Mouse (Mus musculus): ENCODE measurements at regions not wholly inside any gene's neighbourhood (a gene's known extent, or its start where the extent isn't known, plus 50 kb on each side); places are given as distances from the start of the nearest gene placed in this dataset.

DNA sequence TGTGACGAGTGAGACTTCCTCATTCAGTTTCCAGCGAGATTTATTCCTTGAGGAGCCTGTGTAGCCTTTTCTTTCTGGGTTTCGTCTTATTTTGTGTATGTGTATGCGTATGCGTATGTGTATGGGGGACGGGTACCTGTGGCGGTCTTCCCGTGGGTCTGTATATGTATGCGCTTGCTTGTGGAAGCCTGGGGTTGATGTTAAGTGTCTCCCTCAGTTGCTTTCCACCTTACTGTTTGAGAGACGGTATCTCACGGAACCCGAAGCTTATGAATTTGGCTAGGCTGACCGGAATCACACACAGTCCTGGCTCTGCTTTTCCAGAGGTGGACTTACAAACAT is 87.1 kb downstream of the Ankrd50 start:
- DNase-seq (ENCODE audit: extremely low read depth, low read depth): no peak

DNA sequence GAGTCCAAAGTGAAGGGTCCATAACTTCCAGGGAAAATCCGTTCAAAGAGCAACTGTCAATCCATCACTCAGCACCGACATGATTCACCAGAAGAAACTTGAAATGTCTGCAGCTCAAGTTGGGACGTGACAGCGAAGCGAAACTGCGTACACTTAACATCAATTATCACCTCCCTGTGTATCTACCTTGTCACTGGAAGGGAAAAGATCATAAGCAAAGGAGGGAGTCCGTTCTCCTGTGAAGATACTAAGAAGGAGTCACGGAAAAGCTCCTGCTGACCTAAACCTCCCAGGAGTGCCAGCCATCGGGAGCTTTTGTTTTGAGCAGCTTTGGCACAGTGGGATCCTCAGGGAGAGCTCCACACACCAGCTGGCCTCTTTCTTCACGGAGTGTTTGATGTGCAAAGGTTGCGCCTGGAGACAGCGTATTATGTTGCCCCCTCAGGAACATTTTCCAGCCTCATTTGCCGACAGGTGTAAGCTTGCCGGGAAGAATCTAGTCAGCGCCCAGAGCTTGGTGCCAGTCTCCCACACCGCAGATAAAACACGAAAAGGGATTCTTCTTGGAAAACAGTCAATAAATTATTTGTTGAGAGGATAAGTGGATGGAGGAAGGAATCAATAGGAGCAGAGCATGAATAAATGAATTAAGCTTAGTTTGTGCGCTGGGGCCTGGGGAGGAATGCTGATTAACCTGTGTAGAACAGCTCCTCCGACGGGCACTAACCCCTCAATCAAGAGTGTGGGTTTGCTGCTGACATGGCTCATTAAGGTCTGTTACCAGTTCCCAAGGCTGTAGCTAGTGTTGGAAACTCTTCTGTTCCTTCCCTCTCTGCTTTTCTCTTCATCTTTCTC is 87.7 kb downstream of the Ankrd50 start:
- DNase-seq (ENCODE audit: extremely low read depth, low read depth): no peak

DNA sequence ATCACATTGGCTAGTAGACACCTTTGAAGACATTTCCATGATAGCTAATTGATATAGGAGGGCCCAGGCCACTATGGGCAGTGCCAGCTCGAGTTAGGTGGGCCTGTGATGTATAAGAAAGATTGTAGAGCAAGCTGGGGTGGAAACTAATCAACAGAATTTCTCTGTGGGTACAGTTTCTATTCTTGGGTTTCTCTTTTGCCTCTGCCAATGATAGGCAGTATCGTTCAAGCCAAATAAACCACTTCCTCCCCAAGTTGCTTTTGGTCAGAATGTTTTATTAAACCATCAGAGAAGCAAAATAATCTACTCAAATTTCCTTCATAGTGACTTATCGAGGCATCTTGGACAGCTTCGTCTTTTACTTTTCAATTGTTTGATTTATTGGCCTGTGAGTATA is 90.3 kb downstream of the Ankrd50 start:
- DNase-seq (ENCODE audit: extremely low read depth, low read depth): no peak

DNA sequence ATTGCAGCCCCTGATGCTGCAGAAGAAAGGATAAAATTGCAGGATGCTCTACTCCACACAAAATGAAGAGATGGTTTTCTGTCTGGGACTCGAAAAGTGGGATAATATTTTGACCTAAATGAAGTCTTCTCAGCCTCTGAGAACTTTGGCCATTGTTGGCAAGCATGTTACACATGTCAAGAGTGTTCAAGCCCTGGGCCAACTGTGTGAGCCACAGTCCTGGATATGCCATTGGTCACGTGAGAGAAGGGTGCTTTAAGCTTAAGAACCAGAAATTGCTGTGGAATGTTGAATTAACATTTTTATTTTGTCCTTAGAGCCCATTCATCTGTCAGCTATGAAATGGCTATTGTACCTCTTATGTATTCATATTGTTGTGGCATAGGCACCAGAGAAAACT is 95.0 kb downstream of the Ankrd50 start:
- no peak for DNase-seq (ENCODE audit: extremely low read depth, low read depth)

DNA sequence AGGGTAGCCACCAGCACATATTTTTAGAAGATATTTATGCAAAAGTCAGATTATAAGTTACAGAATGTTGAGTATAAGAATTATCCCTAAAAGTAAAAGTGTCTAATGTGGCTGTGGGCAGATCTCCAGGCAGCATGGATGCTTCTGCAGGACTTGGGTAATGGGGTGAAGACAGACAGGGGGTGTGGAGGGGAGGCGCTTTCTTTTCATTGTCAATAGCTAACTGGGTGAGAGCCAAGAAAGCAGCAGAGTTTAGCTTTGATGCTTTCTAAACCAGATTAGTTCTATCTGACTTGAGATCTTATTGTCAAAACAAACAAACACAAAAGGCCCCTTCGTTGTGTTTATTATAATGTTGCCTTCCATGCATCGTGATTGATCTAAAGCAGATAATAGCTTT is 95.7 kb downstream of the Ankrd50 start:
- DNase-seq (ENCODE audit: extremely low read depth, low read depth): no peak

DNA sequence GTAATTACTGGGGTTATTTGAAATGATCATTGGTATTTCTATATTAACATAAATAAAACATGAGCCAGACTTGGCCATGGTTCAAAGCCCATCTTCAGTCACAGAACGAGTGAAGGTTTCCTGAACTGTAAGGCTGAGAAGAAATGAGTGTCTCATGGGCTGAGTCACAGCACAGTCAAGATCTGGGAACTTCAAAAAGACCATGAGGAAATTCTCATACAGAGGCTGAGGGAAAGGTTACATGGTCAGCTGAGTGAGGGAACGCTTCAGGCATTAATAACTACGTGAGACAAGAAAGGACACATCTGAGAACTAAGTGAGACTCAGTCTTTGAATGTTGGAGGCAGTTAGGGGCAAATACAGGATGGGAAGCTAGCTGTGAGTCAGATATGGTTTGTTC is 101.9 kb downstream of the Ankrd50 start:
- no peak for DNase-seq (ENCODE audit: extremely low read depth, low read depth)

DNA sequence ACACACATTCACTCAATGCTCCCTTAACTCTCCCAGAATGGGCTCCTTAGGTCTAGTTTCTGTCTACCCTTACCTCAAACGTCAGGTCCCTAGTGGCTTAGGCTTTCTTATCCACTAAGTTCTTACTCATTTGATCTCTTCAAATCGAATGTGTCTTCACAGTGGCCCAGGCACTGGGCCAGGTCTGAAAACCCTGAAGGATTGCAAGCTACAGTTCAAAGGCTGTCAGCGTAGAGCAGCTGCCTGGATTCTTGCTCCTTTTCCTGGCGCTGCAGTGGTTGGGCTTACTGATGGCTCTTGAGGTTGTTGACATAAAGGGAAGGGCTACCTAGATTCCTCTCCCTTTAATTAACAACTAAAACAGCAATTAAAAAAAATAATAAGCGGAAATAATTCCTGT is 103.0 kb downstream of the Ankrd50 start:
- no peak for DNase-seq (ENCODE audit: extremely low read depth, low read depth)

DNA sequence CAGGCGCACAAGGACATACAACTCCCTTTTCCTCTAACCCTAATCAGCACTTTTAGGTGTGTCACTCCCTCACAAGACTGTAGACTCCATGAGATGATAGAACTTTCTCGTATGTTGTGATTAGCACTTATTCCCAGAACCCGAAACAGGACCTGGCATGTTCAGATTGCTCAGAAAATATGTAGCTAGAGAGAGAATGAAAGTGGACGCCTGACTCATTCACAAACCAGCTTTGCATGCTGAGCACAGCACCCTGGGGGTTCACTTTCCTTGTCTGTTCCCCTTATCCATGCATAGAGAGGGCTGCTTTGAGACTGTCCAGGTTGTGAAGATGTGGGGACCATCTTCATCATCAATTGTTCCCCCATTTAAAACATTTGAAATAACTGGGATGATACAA is 111.0 kb downstream of the Ankrd50 start:
- DNase-seq (ENCODE audit: extremely low read depth, low read depth): no peak

DNA sequence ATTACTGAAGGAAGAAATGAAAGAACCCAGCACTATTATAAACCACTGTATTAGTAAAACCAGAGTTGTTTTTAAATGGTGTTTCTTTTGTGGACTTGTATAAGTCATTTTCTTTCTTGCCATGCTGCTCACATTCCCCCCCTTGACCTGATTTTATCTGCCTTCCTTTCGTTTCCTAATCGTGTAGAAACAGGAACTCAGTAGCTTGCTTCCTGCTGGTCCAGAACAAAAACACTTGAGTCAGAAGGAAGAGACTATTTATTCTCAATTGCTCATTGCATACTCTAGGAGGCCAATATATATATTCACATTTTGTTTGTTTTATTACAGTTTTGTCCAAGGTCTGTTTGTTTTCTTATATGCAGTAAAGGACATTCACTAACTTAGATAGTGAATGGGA is 112.9 kb downstream of the Ankrd50 start:
- no peak for DNase-seq (ENCODE audit: extremely low read depth, low read depth)

DNA sequence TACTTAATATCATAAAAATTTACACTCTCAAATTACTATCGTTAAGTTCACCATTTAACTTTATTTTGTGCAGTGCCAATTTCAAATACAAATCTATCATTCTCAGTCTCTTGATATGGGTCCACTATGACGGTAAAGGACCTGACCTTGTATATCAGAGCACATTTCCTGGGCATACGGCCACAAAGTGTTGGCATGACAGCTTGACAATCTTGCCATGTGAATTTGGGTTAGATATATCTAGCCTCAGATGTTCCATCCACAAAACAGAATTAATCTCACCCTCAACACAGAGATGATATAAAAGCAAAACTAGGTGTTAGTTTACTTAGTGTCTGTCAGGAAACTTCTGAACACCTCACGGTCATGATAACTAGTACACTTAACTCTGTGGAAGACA is 120.8 kb downstream of the Ankrd50 start:
- no peak for DNase-seq (ENCODE audit: extremely low read depth, low read depth)

DNA sequence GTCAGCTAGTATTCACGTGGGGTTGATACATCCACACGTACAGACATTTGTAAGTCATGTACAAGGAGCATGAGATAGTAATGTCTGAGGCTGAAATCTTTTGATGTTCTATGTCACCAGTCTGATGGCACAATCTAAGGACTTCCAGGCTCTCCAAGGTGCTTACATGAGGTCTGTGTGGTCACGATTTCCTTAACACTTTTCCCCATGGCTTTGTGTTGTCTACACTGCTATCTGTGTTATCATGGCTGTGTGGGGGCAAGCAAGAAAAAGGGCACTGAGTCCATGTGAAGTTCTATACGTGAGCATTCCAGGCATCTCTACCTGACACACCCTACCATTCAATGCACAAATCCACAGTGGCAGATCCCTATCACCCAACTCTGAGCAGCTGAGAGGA is 123.2 kb downstream of the Ankrd50 start:
- no peak for DNase-seq (ENCODE audit: extremely low read depth, low read depth)

DNA sequence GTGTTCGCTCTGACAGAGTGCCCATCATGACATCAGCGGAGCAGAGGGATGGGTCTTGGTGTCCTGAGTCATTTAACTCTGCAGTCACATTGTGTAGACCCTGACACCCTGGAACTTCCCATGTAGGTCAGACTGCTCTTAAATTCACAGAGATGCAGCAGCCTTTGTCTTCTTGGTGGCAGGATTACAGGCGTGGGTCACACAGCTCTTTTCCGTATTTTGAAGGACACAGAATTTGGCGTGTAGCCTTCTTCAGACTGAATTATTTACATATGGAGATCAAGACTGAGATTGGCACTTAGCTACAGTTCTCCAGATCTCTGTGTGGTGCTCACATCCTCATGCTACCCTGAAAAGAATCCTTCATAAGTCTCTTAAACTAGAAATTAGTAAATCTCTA is 123.7 kb downstream of the Ankrd50 start:
- no peak for DNase-seq (ENCODE audit: extremely low read depth, low read depth)

DNA sequence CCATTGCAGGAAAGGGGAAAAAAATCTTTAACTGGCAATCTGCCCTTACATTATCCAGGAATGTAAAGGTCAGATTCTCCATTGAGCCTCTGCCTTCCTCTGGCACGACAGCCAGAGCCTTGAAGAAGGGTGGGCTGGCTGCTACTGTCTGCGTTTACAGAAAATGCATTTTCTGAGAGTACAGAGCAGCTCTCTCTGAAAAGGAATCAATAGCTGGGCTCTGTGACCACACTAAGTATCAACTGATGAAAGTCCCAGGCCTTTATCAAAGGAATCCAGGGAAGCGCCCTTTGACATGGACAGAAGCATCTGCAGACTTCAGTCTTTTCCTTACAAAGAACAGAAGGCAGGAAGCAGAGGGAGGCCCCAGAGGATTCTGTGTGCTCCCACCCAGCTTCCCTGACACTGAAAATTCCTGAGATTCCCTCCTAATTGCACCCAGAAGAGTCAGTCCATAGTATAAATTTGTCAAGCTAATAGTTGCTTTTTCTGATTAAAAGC is 124.2 kb downstream of the Ankrd50 start:
- DNase-seq (ENCODE audit: extremely low read depth, low read depth): no peak

DNA sequence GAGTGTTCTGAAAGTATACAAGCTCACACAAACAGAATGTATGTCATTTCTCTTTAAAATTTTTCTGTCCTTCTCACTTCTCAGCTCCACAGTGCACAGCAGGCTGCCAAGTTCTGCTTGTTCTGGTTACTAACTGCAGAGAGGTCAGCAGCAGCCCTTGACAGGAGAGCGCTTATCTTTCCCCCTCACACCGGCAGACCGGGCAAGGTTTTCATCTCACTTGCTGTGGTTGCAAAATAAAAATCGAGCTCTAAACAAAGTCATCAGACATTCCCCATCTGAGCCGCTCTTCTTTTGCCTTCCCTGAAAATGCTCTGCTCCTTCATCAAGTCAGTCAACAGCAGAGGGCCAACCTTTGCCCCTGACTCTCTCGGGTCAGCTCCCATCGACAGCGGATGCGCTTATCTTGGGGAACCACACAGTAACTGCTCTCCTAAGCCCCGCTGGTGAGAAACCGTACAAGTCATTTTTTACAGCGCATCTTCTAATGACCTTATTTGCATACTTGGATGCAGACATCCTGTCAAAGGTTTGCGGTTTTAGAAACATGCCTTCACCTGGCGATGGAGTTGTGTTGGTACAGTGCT is 126.6 kb downstream of the Ankrd50 start:
- DNase-seq (ENCODE audit: extremely low read depth, low read depth): no peak

DNA sequence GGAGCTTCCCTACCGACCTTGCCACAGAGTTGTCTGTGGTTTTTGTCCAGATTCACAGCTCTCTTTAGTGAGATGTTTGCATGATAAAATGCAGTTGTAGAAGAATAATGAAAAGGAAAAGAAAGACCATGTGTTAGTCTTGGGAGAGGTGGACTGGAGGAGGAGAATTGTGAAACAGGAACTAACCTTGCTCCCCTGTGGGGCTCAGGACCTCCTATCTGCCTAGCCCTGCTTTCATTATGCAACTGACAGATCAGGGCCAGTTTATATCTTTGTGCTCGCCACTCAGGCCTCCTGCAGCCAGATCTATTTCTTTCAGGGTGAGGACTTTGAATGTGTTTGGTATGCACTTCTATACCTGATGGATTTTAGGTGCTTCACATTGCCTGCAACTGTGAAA is 140.4 kb downstream of the Ankrd50 start:
- DNase-seq (ENCODE audit: extremely low read depth, low read depth): no peak

DNA sequence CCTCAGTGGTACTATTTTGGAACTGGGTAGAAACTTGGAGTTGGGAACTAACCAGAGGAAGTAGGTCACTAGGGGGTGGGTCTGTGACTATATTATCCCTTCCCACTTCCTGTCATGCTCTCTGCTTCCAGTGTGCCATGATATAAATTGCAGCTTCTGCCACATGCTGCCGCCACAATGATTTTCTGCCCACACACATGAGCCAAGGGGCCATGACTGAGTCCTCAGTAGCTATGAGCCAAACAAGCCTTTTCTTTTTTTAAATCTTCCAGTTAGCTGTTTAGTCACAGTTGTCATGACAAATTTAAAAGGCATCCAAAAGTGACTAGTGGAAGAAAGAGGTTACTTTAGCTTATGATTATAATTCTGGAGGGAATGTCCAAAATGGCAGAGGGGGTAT is 143.0 kb downstream of the Ankrd50 start:
- no peak for DNase-seq (ENCODE audit: extremely low read depth, low read depth)

DNA sequence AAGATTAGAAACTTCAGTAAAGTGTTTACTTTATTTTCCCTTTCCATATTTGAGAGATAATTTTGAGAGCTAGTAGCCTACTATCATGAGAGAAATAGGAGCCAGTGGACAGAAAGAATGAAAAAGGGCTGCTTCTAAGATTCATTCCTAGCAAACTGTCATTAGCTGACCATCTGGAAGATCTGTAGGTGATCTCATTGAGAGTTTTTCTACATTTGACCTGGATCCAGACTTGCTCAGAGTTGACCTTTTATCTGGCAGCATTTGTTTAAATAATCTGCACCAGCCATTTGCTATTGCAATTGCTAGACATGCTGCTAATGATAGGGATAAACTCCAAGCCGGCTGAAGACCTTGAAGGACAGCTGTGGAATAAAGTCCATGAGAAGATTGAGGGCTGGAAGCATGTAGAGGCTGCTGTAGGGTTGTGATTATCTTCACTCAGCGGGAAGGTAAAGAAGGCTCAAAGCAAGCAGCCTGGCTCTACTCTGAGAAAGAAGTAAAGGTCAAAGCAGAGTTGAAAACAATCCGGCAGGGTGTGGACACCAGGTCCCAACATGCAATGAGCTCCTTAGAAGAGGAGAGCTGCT is 151.2 kb downstream of the Ankrd50 start:
- no peak for DNase-seq (ENCODE audit: extremely low read depth, low read depth)

DNA sequence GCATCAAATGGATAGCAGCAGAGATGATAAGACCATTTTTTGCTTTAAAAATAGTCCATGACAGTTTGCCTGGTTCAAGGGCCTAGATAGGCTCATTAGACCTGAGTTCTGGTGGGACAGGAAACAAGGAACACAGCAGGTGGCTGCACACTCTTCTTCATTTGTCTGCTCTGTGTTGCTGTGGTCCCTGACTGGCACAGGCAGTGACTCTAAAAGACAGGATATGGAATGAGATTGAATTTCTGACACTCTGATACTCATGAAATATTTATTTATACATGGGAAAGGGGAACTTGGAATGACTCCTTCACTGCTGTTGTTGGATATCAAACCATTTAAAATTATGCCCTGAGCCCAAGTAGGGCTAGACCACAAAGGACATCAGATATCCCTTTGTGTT is 153.5 kb downstream of the Ankrd50 start:
- DNase-seq (ENCODE audit: extremely low read depth, low read depth): no peak

DNA sequence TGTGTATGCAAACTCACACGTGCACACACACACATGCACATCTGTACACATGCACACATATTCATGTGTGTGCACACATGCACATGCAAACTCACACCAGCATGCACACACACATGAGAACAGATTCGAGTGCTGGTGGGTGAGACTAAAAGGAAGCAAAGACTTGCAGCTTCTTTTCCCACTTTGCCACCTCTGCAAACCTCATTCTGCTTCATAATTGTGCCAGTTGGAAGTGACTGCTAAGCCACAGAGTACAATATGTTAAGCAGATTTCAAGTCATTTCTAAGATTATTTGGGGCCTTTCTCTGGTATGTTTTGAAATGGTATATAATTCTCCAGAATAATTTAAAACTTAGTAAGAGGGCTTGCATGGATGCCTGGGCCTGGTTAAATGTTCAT is 157.4 kb downstream of the Ankrd50 start:
- DNase-seq (ENCODE audit: extremely low read depth, low read depth): no peak

DNA sequence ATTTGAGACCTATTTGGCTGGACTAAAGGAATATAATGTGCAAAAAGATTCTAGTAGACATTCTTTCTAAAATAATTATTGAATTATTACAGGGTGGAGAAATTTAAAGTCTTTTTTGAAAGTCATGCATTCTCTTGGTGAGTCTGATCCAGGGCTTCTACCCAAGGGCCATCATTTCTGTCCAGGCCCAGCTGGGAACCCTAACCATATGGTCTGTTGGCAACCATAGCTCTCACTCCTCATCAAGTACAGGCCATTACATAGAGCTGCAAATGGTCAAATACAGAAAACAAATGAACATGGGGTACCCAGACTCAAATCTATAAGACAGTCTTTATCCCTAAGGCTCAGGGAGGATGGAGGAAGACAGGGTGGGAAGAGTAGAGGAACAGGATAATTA is 158.4 kb downstream of the Ankrd50 start:
- no peak for DNase-seq (ENCODE audit: extremely low read depth, low read depth)

DNA sequence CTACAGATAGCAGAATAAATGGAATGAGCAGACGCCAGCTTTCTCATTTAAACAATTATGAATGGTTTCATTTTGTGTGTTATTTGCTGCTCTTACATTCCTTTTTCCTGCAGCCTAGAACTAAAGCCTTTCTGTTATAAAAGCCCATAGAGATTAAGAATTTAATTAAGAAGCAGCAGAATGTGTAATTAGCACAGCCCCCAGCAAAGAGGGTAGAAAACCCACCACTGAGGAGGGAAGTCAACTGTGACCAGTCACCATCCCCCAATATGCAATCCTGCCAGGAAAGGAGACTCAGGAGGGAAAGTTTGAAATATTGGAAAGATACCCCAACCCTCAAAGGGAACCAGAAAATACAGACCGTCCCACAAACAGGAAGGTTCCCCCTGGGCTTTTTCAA is 160.0 kb downstream of the Ankrd50 start:
- DNase-seq (ENCODE audit: extremely low read depth, low read depth): no peak

DNA sequence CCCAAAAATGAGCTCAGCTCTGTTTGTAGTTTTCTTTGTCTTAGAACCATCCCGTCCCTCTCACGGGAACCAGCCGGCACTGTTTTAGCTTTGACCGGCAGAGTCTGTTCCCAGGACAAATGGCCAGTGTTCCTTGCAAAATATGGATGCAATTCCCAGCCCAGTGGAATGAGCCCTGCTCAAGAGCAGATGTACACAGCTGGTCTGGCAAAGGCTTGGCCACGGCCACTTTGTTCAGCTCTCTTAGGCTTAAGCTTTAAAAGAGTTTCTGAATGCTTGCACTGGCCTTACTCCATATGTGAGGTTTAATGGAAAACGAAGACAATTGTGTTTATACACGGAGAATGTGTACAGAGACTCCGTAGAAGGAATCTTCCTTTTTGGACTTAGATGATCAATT is 162.2 kb downstream of the Ankrd50 start:
- no peak for DNase-seq (ENCODE audit: extremely low read depth, low read depth)

DNA sequence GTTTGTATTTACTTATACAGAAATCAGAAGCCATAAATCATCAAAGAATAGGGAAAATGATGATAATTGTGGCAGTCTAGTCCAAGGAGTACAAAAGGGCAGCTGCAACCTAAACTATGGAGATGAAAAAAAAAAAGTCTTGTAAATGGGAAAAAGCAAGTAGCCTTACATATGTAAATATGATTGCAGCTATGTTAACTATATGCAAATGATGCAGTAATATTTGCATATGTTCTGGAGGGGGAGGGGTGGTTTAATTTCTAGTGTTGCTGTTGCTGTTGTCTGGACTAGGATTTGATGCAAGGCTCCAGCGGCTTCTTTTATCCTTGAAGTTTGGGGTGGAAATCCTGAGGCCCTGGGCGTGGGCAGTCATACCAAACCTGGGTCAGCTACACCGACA is 163.0 kb downstream of the Ankrd50 start:
- DNase-seq (ENCODE audit: extremely low read depth, low read depth): no peak
